Mouse (Mus musculus) forebrain, embryonic 16.5 days (tissue): ENCODE data around the gene Cutc. TPM values are rescaled to one million over a fixed set of nuclear protein-coding genes. Genes with fewer than 3 reads are reported as not detected.
A peak's percentile ranks its signal among the peaks of the same experiment; 100 is the strongest.

Source experiments
- ATAC-seq: fragments of 200-750 bp; cut with Nextera tagmentation; 2 replicates; pipeline ENCODE4 v1.8.0; 2017; ENCODE audit warnings: mild to moderate bottlenecking, moderate library complexity
- H3K27ac ChIP-seq: fragments of 300-500 bp; sonication (generic); 2 replicates; pipeline ENCODE4 v1.5.1; 2014; ENCODE audit warnings: low read length, control low read depth
- H3K27me3 ChIP-seq: fragments of 300-500 bp; sonication (generic); replicated peaks from 2 replicates; pipeline ENCODE4 v1.6.1; 2014; ENCODE audit warnings: low read length; ENCODE audit not compliant: control insufficient read depth, insufficient read depth
- H3K36me3 ChIP-seq: fragments of 300-500 bp; sonication (generic); 2 replicates; pipeline ENCODE4 v1.6.1; 2014; ENCODE audit not compliant: control insufficient read depth, insufficient read depth
- H3K4me1 ChIP-seq: fragments of 300-500 bp; sonication (generic); replicated peaks from 2 replicates; pipeline ENCODE4 v1.6.1; 2014; ENCODE audit warnings: low read length; ENCODE audit not compliant: control insufficient read depth, insufficient read depth
- H3K4me2 ChIP-seq: fragments of 300-500 bp; sonication (generic); 2 replicates; pipeline ENCODE4 v1.6.1; 2014; ENCODE audit warnings: mild to moderate bottlenecking, low read length, control low read depth
- H3K4me3 ChIP-seq: fragments of 300-500 bp; sonication (generic); replicated peaks from 2 replicates; pipeline ENCODE4 v1.5.1; 2014; ENCODE audit warnings: mild to moderate bottlenecking, low read length, control low read depth
- H3K9ac ChIP-seq: fragments of 300-500 bp; sonication (generic); replicated peaks from 2 replicates; pipeline ENCODE4 v1.6.1; 2014; ENCODE audit warnings: low read depth, low read length, control low read depth
- H3K9me3 ChIP-seq: fragments of 300-500 bp; sonication (generic); 2 replicates; pipeline ENCODE4 v1.6.1; 2016; ENCODE audit warnings: low read length; ENCODE audit not compliant: control insufficient read depth
- WGBS: fragments of 180-500 bp; shearing (Covaris S2); extraction: QIAGEN DNeasy Blood & Tissue Kit; methylation state at CpG from one replicate; pipeline ENCODE4 v1.1.7; 2014; 5-methylcytosine and 5-hydroxymethylcytosine counted together
- polyA plus RNA-seq: library from polyadenylated mRNA; unstranded; fragments of >200 nt; fragmentation: Nextera tagmentation; extraction: Ambion mirVana; gene quantifications from 2 replicates; pipeline ENCODE4 v1.2.1, GENCODE M21; 2015

Cutc gene
- 6.5 and 7.8 TPM in 2 replicates for polyA plus RNA-seq

DNA sequence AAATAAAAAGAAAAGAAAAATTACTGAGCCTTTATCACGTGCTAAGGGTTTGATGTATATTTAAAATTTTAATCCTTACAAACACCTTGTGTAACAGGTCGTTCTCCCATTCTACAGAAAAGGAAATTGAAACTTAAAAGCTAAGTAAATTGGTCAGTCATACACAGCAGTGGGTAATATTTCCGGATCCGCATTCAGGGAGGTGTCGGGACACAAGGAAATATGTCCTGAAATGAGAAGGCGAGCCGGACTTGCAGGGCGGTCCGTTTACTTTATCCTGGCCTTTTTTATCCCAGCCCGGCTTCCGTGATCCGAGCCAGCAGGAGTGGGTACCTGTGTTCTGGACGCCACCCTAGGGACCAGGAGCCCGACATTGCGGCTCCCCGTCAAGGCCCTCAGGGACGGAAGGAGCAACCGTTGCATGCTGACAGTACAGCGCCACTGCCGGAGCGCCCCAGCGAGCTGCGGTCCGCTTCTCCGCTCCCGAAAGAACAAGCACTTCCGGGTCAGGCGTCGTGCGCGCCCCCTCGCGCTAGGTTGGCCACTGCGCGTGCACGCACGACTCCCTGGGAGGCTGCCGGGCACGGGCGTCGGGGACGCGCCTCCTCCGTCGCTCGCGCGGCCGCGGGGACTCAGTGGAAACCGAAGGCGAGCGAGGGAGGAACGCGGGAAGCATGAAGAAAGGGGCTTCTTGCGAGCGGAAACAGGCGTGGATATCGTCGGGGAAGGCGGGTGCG is at the start of gene Cutc, which contains the start of gene Cox15:
TSS of gene Cutc (plus strand) at position 508 of the 737 bp plus-strand sequence.
TSS of gene Cox15 (minus strand) at position 512 of the 737 bp plus-strand sequence.
- Histone ChIP-seq H3K4me2 (peak within 1 kb of the TSS; percentile 75), H3K4me3 (peak within 1 kb of the TSS; percentile 81), H3K27ac (peak within 1 kb of the TSS; percentile 96), H3K4me1 (peaks cover 4% of the 10 kb centered on the region), H3K9me3 (no peaks in the 10 kb centered on the region), H3K36me3 (peaks cover 12% of the 10 kb centered on the region), H3K27me3 (no peaks in the 10 kb centered on the region), H3K9ac (peak within 1 kb of the TSS; percentile 82)
- under 1% methylated on average over 62 of the region's 62 CpGs for WGBS
- ATAC-seq = peak; percentile 94

DNA sequence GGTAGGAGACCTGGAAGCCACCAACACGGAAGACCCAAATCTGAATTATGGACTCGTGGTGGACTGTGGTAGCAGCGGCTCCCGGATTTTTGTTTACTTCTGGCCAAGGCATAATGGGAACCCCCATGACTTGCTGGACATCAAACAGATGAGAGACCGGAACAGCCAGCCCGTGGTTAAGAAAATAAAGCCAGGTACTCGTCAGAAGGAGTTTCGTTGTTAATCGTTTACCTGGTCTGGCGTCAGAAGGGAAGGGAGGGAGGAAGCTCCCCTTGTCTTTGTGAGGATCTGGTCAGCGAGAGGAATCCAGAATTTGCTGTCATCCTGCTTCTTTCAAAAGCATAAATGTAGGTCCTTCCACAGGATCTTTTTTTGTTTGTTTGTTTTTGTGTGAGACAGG is 48.6 kb upstream of the Cutc start:
- no peak for ATAC-seq
- Histone ChIP-seq H3K4me2 (no peak overlapping the region), H3K27ac (no peak overlapping the region), H3K9me3 (no peaks in the 10 kb centered on the region), H3K27me3 (no peaks in the 10 kb centered on the region), H3K36me3 (peaks cover 9% of the 10 kb centered on the region), H3K4me3 (no peak overlapping the region), H3K9ac (no peak overlapping the region), H3K4me1 (no peaks in the 10 kb centered on the region)
- 90% methylated on average over 11 of the region's 11 CpGs for WGBS

DNA sequence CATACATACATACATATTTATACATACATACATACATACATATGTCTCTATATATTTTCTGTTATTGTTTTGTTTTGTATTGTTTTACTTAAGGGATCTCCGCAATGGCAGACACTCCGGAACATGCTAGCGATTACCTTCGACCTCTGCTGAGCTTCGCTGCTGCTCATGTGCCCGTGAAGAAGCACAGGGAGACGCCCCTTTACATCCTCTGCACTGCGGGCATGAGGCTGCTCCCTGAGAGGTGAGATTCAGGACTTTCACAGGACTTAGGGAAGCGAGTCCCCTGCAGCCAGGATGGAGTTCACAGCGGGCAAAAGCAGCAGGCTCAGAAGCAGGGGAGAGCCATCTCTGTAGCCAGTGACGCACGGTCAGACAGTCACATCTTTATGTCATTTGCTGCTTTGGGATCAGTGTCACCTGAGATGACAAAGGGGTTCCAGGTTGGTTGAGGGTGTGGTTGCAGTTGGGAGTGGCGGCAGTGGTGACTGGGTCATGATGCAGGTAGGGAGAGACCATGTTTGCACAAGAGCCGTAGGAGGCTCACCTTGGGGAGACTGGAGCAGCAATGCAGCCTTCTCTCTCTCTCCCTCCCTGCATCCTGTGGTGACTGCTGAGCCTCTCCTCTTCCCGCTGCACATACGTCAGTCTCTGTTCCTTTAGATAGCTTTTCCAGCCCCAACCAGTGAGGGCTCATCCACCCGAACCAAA is 47.9 kb upstream of the Cutc start:
- H3K36me3 ChIP-seq = peaks cover 9% of the 10 kb centered on the region

DNA sequence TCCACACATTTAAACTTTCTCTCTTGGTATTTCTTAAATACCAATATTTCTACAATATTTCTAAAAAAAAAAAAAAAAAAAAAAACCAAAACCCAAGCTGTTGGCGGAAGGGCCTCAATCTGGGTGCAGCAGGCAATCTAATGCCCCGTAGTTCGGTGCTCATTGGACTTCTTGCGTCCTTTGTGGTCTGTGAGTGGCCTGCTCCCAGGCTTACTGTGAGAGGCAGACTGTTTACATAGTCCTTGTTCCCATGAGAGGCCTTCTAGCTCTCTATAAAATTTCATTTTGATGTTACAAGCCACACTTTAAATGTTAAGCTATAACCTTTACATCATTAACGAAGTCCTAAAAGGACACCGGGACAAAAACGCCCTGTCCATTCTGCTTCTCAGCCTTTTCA is 44.6 kb upstream of the Cutc start:
- no peak for ATAC-seq
- Histone ChIP-seq H3K27me3 (no peaks in the 10 kb centered on the region), H3K9me3 (no peaks in the 10 kb centered on the region), H3K4me1 (no peaks in the 10 kb centered on the region), H3K4me2 (no peak overlapping the region), H3K36me3 (peaks cover 11% of the 10 kb centered on the region), H3K4me3 (no peak overlapping the region), H3K27ac (no peak overlapping the region), H3K9ac (no peak overlapping the region)
- 89% methylated on average over 7 of the region's 7 CpGs for WGBS

More for the DNA sequence above, 47.9 kb upstream of the Cutc start:
- no peak overlapping the region for H3K4me2 ChIP-seq
- no peaks in the 10 kb centered on the region for H3K9me3 ChIP-seq
- H3K4me3 ChIP-seq = no peak overlapping the region
- H3K27ac ChIP-seq = no peak overlapping the region
- H3K27me3 ChIP-seq = no peaks in the 10 kb centered on the region
- no peak for ATAC-seq
- H3K9ac ChIP-seq = no peak overlapping the region
- WGBS = 90% methylated on average over 17 of the region's 17 CpGs
- H3K4me1 ChIP-seq = no peaks in the 10 kb centered on the region

DNA sequence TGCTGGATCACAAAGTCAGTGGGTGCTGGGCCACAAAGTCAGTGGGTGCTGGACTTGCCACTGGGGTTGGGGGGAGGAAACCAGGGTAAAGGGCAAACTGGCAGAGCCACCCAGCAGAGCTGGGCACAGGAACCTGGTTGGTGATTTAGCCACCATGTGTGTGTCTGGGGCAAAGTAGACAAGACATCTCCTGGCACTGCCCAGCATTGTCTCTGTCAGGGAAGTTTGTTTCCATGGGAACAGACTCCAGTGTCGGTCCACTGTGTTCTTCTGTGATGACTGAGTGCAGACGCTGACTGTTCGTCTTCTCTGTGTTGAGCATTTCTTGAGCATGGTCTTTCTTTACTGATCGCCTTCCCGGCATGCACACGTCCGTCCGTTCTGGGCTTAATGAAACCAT is 43.5 kb upstream of the Cutc start:
- H3K4me3 ChIP-seq = no peak overlapping the region
- WGBS = 73% methylated on average over 8 of the region's 8 CpGs
- no peak overlapping the region for H3K4me2 ChIP-seq
- H3K27ac ChIP-seq = no peak overlapping the region
- peaks cover 8% of the 10 kb centered on the region for H3K36me3 ChIP-seq
- no peak overlapping the region for H3K9ac ChIP-seq
- no peaks in the 10 kb centered on the region for H3K4me1 ChIP-seq
- no peaks in the 10 kb centered on the region for H3K9me3 ChIP-seq
- ATAC-seq = no peak
- H3K27me3 ChIP-seq = no peaks in the 10 kb centered on the region

DNA sequence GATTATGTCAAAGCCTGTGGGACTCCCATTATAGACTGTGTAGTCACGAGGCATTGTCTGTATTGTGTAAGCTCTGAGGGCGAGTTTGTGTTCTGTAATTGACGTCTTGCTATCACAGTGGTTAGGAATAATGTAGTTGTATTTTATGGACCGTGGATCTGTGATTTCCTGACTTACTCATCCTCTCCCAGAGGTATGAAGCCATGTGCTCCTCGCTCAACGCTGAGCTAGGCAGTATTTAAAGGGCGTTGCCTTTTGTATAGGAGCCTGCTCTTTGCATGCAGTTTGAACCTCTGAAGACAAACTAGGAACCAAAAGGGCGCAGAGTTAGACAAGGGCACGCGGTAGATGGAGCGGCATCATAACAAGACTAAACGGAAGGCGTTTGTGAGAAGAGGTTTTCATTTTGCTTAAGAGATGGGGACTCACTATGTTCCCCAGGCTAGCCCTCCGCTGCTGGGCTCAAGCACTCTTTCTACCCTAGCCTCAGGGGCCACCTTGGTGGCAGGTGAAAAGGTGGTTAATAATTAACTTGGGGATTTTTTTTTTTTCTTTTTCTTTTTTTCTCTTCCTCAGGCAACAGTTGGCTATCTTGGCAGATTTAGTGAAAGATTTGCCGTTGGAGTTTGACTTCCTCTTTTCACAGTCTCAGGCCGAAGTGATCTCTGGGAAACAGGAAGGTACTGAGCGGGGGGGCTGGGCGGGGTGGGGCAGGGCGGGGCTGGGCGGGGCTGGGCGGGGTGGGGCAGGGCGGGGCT is 41.5 kb upstream of the Cutc start:
- H3K4me1 ChIP-seq = no peaks in the 10 kb centered on the region
- no peaks in the 10 kb centered on the region for H3K9me3 ChIP-seq
- no peak overlapping the region for H3K4me3 ChIP-seq
- no peak overlapping the region for H3K9ac ChIP-seq
- WGBS = 60% methylated on average over 22 of the region's 22 CpGs
- peaks cover 4% of the 10 kb centered on the region for H3K36me3 ChIP-seq
- no peaks in the 10 kb centered on the region for H3K27me3 ChIP-seq
- H3K27ac ChIP-seq = no peak overlapping the region
- H3K4me2 ChIP-seq = no peak overlapping the region
- no peak for ATAC-seq

DNA sequence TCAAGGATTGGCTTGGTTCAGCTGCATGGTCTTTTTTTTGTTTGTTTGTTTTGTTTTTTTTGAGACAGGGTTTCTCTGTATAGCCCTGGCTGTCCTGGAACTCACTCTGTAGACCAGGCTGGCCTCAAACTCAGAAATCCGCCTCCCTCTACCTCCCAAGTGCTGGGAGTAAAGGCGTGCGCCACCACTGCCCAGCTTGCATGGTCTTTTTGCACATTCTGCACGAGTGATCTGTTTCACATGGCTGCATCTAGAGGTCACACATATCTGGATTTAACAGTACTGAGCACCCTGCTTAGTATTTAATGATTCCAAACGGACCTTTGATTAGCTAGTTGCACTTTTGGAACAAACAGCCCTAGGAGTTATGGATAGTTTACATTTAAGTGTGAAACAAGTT is 40.8 kb upstream of the Cutc start:
- Histone ChIP-seq H3K36me3 (peaks cover 4% of the 10 kb centered on the region), H3K9me3 (no peaks in the 10 kb centered on the region), H3K4me2 (no peak overlapping the region), H3K4me1 (no peaks in the 10 kb centered on the region), H3K27ac (no peak overlapping the region), H3K4me3 (no peak overlapping the region), H3K9ac (no peak overlapping the region), H3K27me3 (no peaks in the 10 kb centered on the region)
- ATAC-seq = no peak
- WGBS = 79% methylated on average over 5 of the region's 5 CpGs

DNA sequence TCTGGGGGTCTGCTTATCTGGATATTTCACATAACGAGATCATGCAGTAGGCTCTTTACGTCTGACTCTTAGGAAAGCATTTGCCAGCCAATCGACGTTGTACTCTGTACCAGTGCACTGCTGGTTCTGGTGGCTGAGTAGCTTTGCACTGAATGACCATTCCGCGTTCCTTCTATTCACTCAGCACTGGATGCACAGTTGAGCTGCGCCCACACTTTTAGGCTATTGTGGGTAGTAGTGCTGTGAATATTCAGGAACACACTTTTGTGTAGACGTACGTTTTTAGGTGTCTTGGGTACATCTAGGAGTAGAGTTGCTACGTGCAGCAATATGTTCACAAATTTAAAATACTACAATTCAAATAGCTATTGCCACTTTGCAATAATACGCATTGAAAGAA is 32.7 kb upstream of the Cutc start:
- H3K36me3 ChIP-seq = peaks cover 20% of the 10 kb centered on the region
- WGBS = 95% methylated on average over 11 of the region's 11 CpGs
- no peaks in the 10 kb centered on the region for H3K27me3 ChIP-seq
- no peak for ATAC-seq
- H3K9ac ChIP-seq = no peak overlapping the region
- no peaks in the 10 kb centered on the region for H3K4me1 ChIP-seq
- no peak overlapping the region for H3K4me2 ChIP-seq
- no peak overlapping the region for H3K27ac ChIP-seq
- H3K9me3 ChIP-seq = no peaks in the 10 kb centered on the region
- no peak overlapping the region for H3K4me3 ChIP-seq

DNA sequence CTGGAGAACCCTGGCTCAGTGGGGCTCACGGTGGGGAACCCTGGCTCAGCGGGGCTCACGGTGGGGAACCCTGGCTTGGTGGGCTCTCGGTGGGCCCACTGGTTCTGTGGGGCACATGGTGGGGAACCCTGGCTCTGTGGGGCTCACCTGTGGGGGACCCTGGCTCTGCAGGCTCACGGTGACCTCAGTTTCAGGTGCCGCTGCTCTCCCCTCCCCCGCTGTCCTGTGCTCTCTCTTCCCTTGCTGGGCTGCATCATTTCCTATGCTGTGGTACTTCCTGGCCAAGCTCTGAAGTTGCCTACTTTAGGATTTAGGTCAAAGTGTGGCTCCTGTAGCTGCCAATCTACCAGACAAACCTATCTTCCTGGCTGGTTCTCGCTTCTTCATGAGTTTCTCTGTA is 29.9 kb upstream of the Cutc start:
- H3K4me1 ChIP-seq = no peaks in the 10 kb centered on the region
- peaks cover 30% of the 10 kb centered on the region for H3K36me3 ChIP-seq
- H3K27ac ChIP-seq = no peak overlapping the region
- 78% methylated on average over 8 of the region's 8 CpGs for WGBS
- H3K4me2 ChIP-seq = no peak overlapping the region
- no peak overlapping the region for H3K4me3 ChIP-seq
- no peak overlapping the region for H3K9ac ChIP-seq
- no peaks in the 10 kb centered on the region for H3K9me3 ChIP-seq
- no peak for ATAC-seq
- no peaks in the 10 kb centered on the region for H3K27me3 ChIP-seq
